Mouse (Mus musculus) forebrain, embryonic 14.5 days (tissue): Measurements from ENCODE around the gene Smcp. TPM values are rescaled to one million over a fixed set of nuclear protein-coding genes. Genes with fewer than 3 reads are reported as not detected.

Experiments used
- ATAC-seq: fragments of 200-750 bp; cut with Nextera tagmentation; 2 replicates; pipeline ENCODE4 v1.8.0; 2017; ENCODE audit warnings: mild to moderate bottlenecking, moderate library complexity
- DNase-seq: peaks from one replicate; pipeline ENCODE4 v3.0.0-alpha.2; 2015; ENCODE audit warnings: low spot score
- H3K27ac ChIP-seq: fragments of 300-500 bp; sonication (generic); 2 replicates; pipeline ENCODE4 v1.5.1; 2014; ENCODE audit warnings: low read depth, mild to moderate bottlenecking, control low read depth, low read length, moderate library complexity
- H3K27me3 ChIP-seq: fragments of 300-500 bp; sonication (generic); replicated peaks from 2 replicates; pipeline ENCODE4 v1.6.1; 2014; ENCODE audit warnings: low read length, control low read depth, mixed read lengths; ENCODE audit not compliant: control insufficient read depth, insufficient read depth
- H3K36me3 ChIP-seq: fragments of 300-500 bp; sonication (generic); 2 replicates; pipeline ENCODE4 v1.6.1; 2014; ENCODE audit warnings: low read length, control low read depth; ENCODE audit not compliant: control insufficient read depth, insufficient read depth
- H3K4me1 ChIP-seq: fragments of 300-500 bp; sonication (generic); 2 replicates; pipeline ENCODE4 v1.6.1; 2014; ENCODE audit warnings: antibody characterized with exemption, low read length, control low read depth; ENCODE audit not compliant: control insufficient read depth, insufficient read depth
- H3K4me2 ChIP-seq: fragments of 300-500 bp; sonication (generic); 2 replicates; pipeline ENCODE4 v1.6.1; 2014; ENCODE audit warnings: mild to moderate bottlenecking, control low read depth, low read length
- H3K4me3 ChIP-seq: fragments of 300-500 bp; sonication (generic); 2 replicates; pipeline ENCODE4 v1.5.1; 2014; ENCODE audit warnings: low read depth, low read length, control low read depth
- H3K9ac ChIP-seq: fragments of 300-500 bp; sonication (generic); 2 replicates; pipeline ENCODE4 v1.6.1; 2014; ENCODE audit warnings: mild to moderate bottlenecking, low read length, control low read depth, moderate library complexity
- H3K9me3 ChIP-seq: fragments of 300-500 bp; sonication (generic); replicated peaks from 2 replicates; pipeline ENCODE4 v1.6.1; 2016; ENCODE audit warnings: low read length, control low read depth, mixed read lengths; ENCODE audit not compliant: control insufficient read depth
- WGBS: fragments of 180-500 bp; shearing (Covaris S2); extraction: QIAGEN DNeasy Blood & Tissue Kit; methylation state at CpG from one replicate; pipeline ENCODE4 v1.1.7; 2014; 5-methylcytosine and 5-hydroxymethylcytosine counted together
- polyA plus RNA-seq: library from polyadenylated mRNA; unstranded; fragments of >200 nt; fragmentation: Nextera tagmentation; extraction: Ambion mirVana; gene quantifications from 2 replicates; pipeline ENCODE4 v1.2.1, GENCODE M21; 2014

Gene Smcp
- polyA plus RNA-seq, 1 experiment from 2014 or later, result not detected

DNA sequence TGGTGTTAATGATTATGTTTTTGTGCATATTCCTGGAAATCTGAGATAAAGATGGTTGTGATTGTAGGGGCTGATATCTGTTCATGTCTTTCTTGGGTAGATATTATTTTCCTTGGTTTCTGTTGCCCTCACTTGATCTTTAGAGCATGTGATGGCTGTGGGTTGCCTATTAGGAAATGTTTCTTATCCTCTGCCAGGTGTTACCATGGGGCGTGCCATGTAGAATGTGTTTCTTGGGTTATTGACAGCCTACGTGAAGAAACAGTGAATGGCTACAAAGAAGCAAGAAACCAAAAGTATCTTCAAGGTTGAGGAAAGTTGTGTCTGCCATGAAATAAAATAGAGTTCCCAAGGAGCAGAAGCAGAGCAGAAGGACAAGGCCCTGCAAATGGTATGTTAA lies 9.6 kb upstream of the Smcp start:
- Histone ChIP-seq H3K27me3 (no peaks in the 10 kb centered on the region), H3K9ac (no peak overlapping the region), H3K4me1 (no peaks in the 10 kb centered on the region), H3K27ac (no peak overlapping the region), H3K9me3 (peaks cover 4% of the 10 kb centered on the region; the same call in 1 of the 2 replicates), H3K4me2 (no peak overlapping the region), H3K4me3 (no peak overlapping the region), H3K36me3 (no peaks in the 10 kb centered on the region)
- ATAC-seq (no peak), DNase-seq (no peak)
- WGBS, result 85% methylated on average over 2 of the region's 2 CpGs

DNA sequence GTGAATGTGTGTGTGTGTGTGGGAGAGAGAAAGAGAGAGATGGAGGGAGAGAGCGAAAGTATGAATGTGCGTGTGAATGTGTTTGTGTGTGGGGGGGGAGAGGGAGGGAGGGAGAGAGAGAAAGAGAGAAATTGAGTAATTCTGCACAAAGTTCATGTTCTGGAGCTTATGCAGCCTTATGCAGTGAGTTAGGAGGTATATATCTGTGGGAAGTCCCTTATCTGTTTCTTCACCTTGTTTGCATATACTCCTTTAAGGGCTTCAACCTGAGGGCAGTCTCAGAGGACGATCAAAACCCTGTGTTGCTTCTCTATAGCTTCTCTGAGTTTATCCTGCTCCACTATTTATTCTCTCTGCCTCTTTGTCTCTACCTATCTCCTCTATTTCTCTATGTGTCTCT lies 1.6 kb downstream of the Smcp start:
- no peak for DNase-seq
- H3K4me3 ChIP-seq, result no peak overlapping the region
- H3K9ac ChIP-seq, result no peak overlapping the region
- no peak overlapping the region for H3K27ac ChIP-seq
- H3K36me3 ChIP-seq, result no peaks in the 10 kb centered on the region
- no peaks in the 10 kb centered on the region for H3K4me1 ChIP-seq
- no peaks in the 10 kb centered on the region for H3K27me3 ChIP-seq
- H3K4me2 ChIP-seq, result no peak overlapping the region
- no peaks in the 10 kb centered on the region for H3K9me3 ChIP-seq
- WGBS, result 81% methylated on average over 3 of the region's 3 CpGs
- ATAC-seq, result no peak

GRCm38 (mm10) chr3:92585055-92585454 lies 3.7 kb downstream of the Smcp start:
- Histone ChIP-seq H3K4me2 (no peak overlapping the region), H3K4me1 (no peaks in the 10 kb centered on the region), H3K9ac (no peak overlapping the region), H3K4me3 (no peak overlapping the region), H3K27me3 (no peaks in the 10 kb centered on the region), H3K27ac (no peak overlapping the region), H3K9me3 (no peaks in the 10 kb centered on the region), H3K36me3 (no peaks in the 10 kb centered on the region)
- ATAC-seq (no peak), DNase-seq (no peak)
- WGBS, result 85% methylated on average over 1 of the region's 1 CpGs

GRCm38 (mm10) chr3:92583164-92583826 lies 5.5 kb downstream of the Smcp start:
- Histone ChIP-seq H3K27me3 (no peaks in the 10 kb centered on the region), H3K36me3 (no peaks in the 10 kb centered on the region), H3K9ac (no peak overlapping the region), H3K4me1 (no peaks in the 10 kb centered on the region), H3K4me3 (no peak overlapping the region), H3K27ac (no peak overlapping the region), H3K9me3 (no peaks in the 10 kb centered on the region), H3K4me2 (no peak overlapping the region)
- peak; percentile 7 for DNase-seq
- ATAC-seq, result no peak
- 68% methylated on average over 3 of the region's 3 CpGs for WGBS

DNA sequence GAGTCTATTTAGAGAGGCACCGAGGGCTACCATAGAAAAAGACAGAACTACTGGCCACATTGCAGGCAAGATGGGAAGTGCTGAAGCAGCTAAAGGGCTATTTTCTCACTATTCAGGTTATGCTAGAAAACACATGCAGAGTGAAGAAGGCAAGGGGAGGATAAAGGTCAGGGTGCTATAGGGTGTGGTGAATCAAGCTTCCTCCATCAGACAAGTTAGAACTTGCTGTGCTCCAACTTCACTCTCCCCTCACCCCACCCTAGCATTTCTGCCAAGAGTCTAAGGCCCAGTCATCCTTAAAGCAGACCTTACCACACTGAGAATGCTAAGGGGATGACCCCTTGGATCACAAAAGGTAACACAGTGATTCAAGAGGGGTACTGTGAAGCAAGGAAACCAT lies 9.3 kb downstream of the Smcp start:
- H3K27me3 ChIP-seq, result no peaks in the 10 kb centered on the region
- ATAC-seq (no peak), DNase-seq (no peak)
- no peaks in the 10 kb centered on the region for H3K4me1 ChIP-seq
- WGBS, result 69% methylated on average over 1 of the region's 1 CpGs
- H3K9ac ChIP-seq, result no peak overlapping the region
- H3K9me3 ChIP-seq, result no peaks in the 10 kb centered on the region
- no peak overlapping the region for H3K4me2 ChIP-seq
- no peak overlapping the region for H3K27ac ChIP-seq
- H3K36me3 ChIP-seq, result no peaks in the 10 kb centered on the region
- no peak overlapping the region for H3K4me3 ChIP-seq

GRCm38 (mm10) chr3:92578652-92579413 lies 10.0 kb downstream of the Smcp start:
- no peaks in the 10 kb centered on the region for H3K27me3 ChIP-seq
- H3K9ac ChIP-seq, result no peak overlapping the region
- no peak overlapping the region for H3K4me3 ChIP-seq
- 59% methylated on average over 4 of the region's 4 CpGs for WGBS
- H3K36me3 ChIP-seq, result no peaks in the 10 kb centered on the region
- H3K4me2 ChIP-seq, result no peak overlapping the region
- DNase-seq (no peak), ATAC-seq (no peak)
- H3K27ac ChIP-seq, result no peak overlapping the region
- no peaks in the 10 kb centered on the region for H3K9me3 ChIP-seq
- H3K4me1 ChIP-seq, result no peaks in the 10 kb centered on the region

DNA sequence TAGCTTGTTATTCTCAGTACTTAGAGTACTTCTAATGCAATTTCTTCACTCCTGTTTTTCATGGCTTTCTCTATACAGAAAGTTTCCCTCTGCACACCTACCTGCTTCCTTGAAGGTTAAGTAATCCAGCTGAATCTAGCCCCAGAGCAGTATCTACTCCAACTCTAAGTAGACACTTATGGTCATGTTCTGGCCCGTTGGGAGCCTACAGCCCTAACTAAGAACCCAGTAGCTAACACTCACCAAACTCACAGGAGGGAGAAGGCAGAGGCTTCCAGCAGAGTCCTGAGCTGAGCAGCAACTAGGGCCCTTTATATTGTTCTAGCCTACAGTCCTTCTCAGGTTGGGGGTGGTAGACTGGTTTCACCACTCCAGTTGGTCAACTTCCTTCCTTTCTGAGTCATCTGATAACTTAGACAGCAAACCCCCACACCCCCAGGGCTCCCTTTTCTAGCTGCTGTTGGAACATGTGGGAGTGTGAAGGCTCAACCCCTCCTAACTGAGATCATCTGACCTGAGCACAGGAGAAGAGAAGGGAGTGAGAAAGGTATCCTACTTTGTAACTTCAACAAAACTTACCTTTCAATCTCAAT lies 15.3 kb downstream of the Smcp start, which contains the start of gene Ivl:
Gene Ivl, minus strand, starts transcription at position 287 of the 593 bp plus-strand sequence.
- Histone ChIP-seq H3K4me2 (no peak within 1 kb of the TSS), H3K4me3 (no peak within 1 kb of the TSS), H3K27me3 (no peaks in the 10 kb centered on the region), H3K9ac (no peak within 1 kb of the TSS), H3K36me3 (no peaks in the 10 kb centered on the region), H3K4me1 (no peaks in the 10 kb centered on the region), H3K9me3 (no peaks in the 10 kb centered on the region), H3K27ac (no peak within 1 kb of the TSS)
- DNase-seq (no peak), ATAC-seq (no peak)
- 80% methylated on average over 1 of the region's 1 CpGs for WGBS

- Histone ChIP-seq H3K27me3 (no peaks in the 10 kb centered on the region), H3K4me1 (no peaks in the 10 kb centered on the region), H3K4me3 (no peak overlapping the region), H3K27ac (no peak overlapping the region), H3K9me3 (no peaks in the 10 kb centered on the region), H3K36me3 (no peaks in the 10 kb centered on the region), H3K9ac (no peak overlapping the region), H3K4me2 (no peak overlapping the region)
- WGBS, result 64% methylated on average over 2 of the region's 2 CpGs
- DNase-seq (no peak), ATAC-seq (no peak)
Observed at GRCm38 (mm10) chr3:92572514-92573155, 16.2 kb downstream of the Smcp start.
